Mouse (Mus musculus): ENCODE results near the gene Lrba. TPM values are rescaled to one million over a fixed set of nuclear protein-coding genes. Genes with fewer than 3 reads are reported as not detected.
A peak's percentile ranks its signal among the peaks of the same experiment; 100 is the strongest.

Lrba gene
- polyA plus RNA-seq, 1 experiment from 2014 or later: 5.9 TPM

DNA sequence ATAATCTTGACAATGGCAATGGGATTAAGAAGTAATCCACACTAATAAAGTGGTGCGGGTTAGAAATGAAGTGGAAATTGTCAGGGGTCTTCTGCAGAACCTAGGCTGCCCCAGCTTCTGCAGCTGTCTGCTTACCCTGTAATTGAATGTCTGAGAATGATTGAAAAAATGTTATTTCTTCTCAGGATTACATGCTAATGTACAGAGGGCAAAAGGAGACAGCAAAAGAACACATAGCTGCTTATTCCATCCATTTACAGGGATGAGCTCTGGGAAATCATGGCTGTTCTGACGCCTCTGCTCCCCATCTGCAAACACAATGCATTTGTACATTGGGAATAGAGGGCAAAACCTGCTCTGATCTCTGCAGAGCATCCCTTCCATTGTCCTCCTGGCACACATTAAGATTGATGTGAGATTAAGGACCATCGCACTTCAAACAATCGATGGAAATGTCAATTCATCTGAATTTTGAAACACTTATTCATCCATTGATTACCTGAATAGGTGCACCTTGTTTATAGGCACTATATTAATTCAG lies 316.7 kb downstream of the Lrba start:
- Histone ChIP-seq H3K4me1 (replicated peaks; ENCODE audit: insufficient read depth, low read length) (peaks cover 9% of the 10 kb centered on the region; the same call in 1 of the 2 replicates), H3K4me3 (replicated peaks; ENCODE audit: low read depth, low read length) (no peak overlapping the region), H3K9me3 (replicated peaks; ENCODE audit: low read length) (no peaks in the 10 kb centered on the region), H3K27me3 (ENCODE audit: insufficient read depth, low read length) (no peaks in the 10 kb centered on the region; the same call in 1 of the 2 replicates), H3K4me2 (ENCODE audit: low read length) (no peak overlapping the region), H3K9ac (ENCODE audit: low read depth, low read length) (no peak overlapping the region), H3K27ac (no peak overlapping the region), H3K36me3 (ENCODE audit: insufficient read depth, low read length) (no peaks in the 10 kb centered on the region)
- no peak for TF ChIP-seq CTCF (IDR thresholded peaks at IDR 0.05; ENCODE audit: low read depth)
- 80% methylated on average over 4 of the region's 4 CpGs for WGBS
- ATAC-seq (replicated peaks; ENCODE audit: low FRiP score, low read depth) (no peak), DNase-seq (ENCODE audit: low spot score) (no peak)

DNA sequence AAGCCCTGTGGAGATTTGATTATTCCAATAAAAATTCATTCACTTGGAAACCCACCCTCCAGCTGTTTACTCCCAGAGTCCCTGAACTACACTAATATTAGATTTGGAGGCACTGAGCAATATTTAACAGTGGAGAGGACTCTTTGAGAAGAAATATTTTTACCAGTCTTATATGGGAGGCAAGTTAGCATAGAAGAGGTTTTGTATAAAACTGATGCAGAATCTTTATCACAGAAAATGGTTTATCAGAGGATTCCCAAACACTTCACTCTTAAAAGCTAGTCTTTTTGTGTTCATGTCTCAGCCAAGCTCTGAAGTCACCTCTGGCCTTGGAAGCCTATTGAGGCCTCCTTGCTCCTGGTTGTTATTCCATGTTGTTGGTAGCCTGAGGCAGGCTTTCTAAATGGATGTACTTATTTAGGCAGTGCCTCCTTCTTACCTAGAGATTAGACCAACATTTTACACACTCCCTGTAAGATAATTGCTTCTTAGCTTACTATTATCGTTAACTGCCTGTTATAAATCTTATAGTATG lies 317.4 kb downstream of the Lrba start:
- 78% methylated on average over 1 of the region's 1 CpGs for WGBS
- ATAC-seq (replicated peaks; ENCODE audit: low FRiP score, low read depth): no peak
- no peak overlapping the region for H3K4me3 ChIP-seq (replicated peaks; ENCODE audit: low read depth, low read length)

DNA sequence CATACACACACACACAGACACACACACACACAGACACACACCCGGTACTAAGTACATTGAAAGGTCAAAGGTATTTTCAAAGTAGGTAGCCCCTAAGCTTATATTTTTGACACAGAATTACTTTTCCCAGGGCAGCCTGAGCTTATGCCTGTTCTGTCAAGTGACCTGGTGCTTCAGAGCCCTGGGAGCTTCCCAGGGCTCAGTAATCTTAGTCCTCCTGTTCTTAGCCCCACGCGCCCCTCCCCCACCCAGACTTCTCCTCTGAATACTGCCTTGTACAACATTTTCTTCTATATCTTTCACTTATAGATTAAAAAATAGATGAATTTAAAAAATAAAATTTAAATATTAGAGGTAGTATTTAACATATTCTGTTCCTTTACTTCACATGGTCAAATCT lies 320.3 kb downstream of the Lrba start:
- Histone ChIP-seq H3K4me2 (ENCODE audit: low read length) (no peak overlapping the region), H3K4me1 (replicated peaks; ENCODE audit: insufficient read depth, low read length) (peaks cover 7% of the 10 kb centered on the region; the same call in 1 of the 2 replicates), H3K36me3 (ENCODE audit: insufficient read depth, low read length) (no peaks in the 10 kb centered on the region), H3K9me3 (replicated peaks; ENCODE audit: low read length) (no peaks in the 10 kb centered on the region), H3K9ac (ENCODE audit: low read depth, low read length) (no peak overlapping the region), H3K4me3 (replicated peaks; ENCODE audit: low read depth, low read length) (no peak overlapping the region), H3K27me3 (ENCODE audit: insufficient read depth, low read length) (peaks cover 28% of the 10 kb centered on the region), H3K27ac (no peak overlapping the region)
- ATAC-seq (replicated peaks; ENCODE audit: low FRiP score, low read depth): no peak
- WGBS: 55% methylated on average over 3 of the region's 3 CpGs
- TF ChIP-seq CTCF (IDR thresholded peaks at IDR 0.05; ENCODE audit: low read depth): no peak
- DNase-seq (ENCODE audit: low spot score): peak; percentile 9

More for the DNA sequence above, 317.4 kb downstream of the Lrba start:
- H3K27ac ChIP-seq: no peak overlapping the region
- no peaks in the 10 kb centered on the region for H3K9me3 ChIP-seq (replicated peaks; ENCODE audit: low read length)
- peaks cover 4% of the 10 kb centered on the region for H3K27me3 ChIP-seq (ENCODE audit: insufficient read depth, low read length)
- no peak for DNase-seq (ENCODE audit: low spot score)
- no peaks in the 10 kb centered on the region for H3K36me3 ChIP-seq (ENCODE audit: insufficient read depth, low read length)
- H3K4me1 ChIP-seq (replicated peaks; ENCODE audit: insufficient read depth, low read length): peaks cover 12% of the 10 kb centered on the region; the same call in 1 of the 2 replicates
- no peak overlapping the region for H3K4me2 ChIP-seq (ENCODE audit: low read length)
- H3K9ac ChIP-seq (ENCODE audit: low read depth, low read length): no peak overlapping the region
- no peak for TF ChIP-seq CTCF (IDR thresholded peaks at IDR 0.05; ENCODE audit: low read depth)

DNA sequence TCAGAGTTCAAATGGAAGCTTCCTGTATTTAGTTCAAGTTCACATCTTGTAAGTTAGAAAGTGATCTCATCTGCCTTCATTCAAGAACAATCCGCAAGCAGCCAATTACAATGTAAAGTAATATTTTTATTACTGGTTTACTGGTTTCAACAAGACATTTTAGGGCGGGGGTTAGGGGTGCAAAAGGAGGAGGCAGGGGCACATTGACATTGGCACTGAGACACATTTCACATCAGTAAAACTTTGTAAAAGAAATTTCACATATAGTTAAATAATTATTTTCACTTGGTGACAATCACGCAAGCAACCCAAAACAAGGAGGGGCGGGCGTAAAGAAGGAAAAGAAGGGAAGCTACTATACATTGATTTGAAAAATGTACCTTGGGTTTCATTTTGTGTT lies 321.5 kb downstream of the Lrba start:
- no peaks in the 10 kb centered on the region for H3K36me3 ChIP-seq (ENCODE audit: insufficient read depth, low read length)
- no peak overlapping the region for H3K4me3 ChIP-seq (replicated peaks; ENCODE audit: low read depth, low read length)
- no peak for ATAC-seq (replicated peaks; ENCODE audit: low FRiP score, low read depth)
- no peak for TF ChIP-seq CTCF (IDR thresholded peaks at IDR 0.05; ENCODE audit: low read depth)
- H3K27me3 ChIP-seq (ENCODE audit: insufficient read depth, low read length): peaks cover 39% of the 10 kb centered on the region
- peak; percentile 34 for DNase-seq (ENCODE audit: low spot score)
- WGBS: 35% methylated on average over 5 of the region's 5 CpGs
- no peak overlapping the region for H3K27ac ChIP-seq
- peak overlapping the region; percentile 53 for H3K4me2 ChIP-seq (ENCODE audit: low read length)
- no peak overlapping the region for H3K9ac ChIP-seq (ENCODE audit: low read depth, low read length)
- H3K9me3 ChIP-seq (replicated peaks; ENCODE audit: low read length): no peaks in the 10 kb centered on the region
- peaks cover 7% of the 10 kb centered on the region; the same call in 1 of the 2 replicates for H3K4me1 ChIP-seq (replicated peaks; ENCODE audit: insufficient read depth, low read length)

DNA sequence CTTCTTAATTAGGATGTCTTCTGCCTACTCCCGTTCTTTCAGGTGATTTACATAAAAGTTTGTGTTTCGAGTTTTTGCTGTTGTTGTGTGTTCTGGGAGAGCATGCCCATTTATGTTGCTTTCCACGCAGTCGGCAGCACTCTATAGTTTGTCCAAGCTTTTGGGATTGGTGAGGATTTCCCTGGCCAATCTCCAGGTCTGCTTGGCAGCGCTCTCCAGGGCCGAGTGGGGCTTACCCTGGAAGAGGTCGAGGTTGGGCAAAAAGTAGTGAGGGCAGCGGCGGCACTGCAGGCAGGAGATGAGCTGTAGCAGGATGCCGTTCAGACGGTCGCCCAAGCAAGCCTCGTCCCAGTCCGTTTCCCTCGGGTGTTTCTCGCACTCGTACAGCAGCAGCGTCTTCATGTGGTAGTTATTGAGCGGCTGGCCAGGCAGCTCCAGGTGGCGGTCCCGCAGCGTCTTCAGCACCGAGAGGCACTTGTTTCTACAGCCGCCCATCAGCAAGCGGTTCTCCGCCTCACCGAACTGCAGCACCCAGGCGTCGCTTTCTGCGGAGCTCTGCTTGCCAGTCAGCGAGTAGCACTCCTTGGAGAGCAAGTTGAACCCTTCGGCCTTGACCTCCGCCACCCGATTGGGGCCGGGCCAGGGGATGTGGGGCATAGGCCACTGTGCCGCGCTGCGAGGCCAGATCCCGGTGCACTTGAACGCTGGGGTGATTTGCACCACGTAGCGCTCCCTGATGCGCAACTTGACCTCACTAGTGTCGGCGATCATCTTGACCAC lies 322.2 kb downstream of the Lrba start:
- peak; percentile 53 for DNase-seq (ENCODE audit: low spot score)
- Histone ChIP-seq H3K36me3 (ENCODE audit: insufficient read depth, low read length) (no peaks in the 10 kb centered on the region), H3K27ac (no peak overlapping the region), H3K4me1 (replicated peaks; ENCODE audit: insufficient read depth, low read length) (peaks cover 7% of the 10 kb centered on the region; the same call in 1 of the 2 replicates), H3K4me2 (ENCODE audit: low read length) (peak overlapping the region; percentile 53), H3K9me3 (replicated peaks; ENCODE audit: low read length) (no peaks in the 10 kb centered on the region), H3K9ac (ENCODE audit: low read depth, low read length) (no peak overlapping the region), H3K27me3 (ENCODE audit: insufficient read depth, low read length) (peaks cover 44% of the 10 kb centered on the region), H3K4me3 (replicated peaks; ENCODE audit: low read depth, low read length) (peak overlapping the region; percentile 25)
- 0 out of 2 replicates have a peak, but pooled peaks have one; percentile 52 for ATAC-seq (replicated peaks; ENCODE audit: low FRiP score, low read depth)
- no peak for TF ChIP-seq CTCF (IDR thresholded peaks at IDR 0.05; ENCODE audit: low read depth)
- WGBS: 7% methylated on average over 45 of the region's 45 CpGs

DNA sequence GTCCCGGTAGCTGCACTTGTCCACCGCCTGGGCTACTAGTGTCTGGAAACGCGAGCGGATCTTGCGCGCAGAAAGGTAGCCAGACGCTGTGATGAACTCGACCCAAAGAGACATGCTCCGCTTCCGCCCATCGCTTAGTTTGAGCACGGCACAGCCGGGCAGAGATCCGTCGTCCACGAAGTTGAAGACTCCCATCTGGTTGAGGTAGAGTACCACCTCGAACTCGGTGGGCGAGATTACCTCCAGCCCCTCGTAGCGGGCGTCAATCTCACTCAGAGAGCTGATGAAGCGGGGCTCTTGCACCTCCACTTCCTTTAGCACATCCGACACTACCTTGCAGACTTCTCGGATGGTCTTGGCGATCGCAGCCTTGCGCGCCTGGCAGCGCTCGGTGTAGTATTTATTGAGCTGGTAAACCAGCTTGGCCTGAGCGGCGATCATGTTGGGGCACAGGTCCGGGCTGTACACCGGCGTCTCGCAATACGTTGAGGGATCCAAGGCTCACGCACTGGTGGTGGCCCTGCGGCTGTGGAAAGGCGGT lies 322.8 kb downstream of the Lrba start:
- peak overlapping the region; percentile 53 for H3K4me2 ChIP-seq (ENCODE audit: low read length)
- H3K27me3 ChIP-seq (ENCODE audit: insufficient read depth, low read length): peaks cover 50% of the 10 kb centered on the region
- DNase-seq (ENCODE audit: low spot score): peak; percentile 26
- H3K27ac ChIP-seq: no peak overlapping the region
- H3K36me3 ChIP-seq (ENCODE audit: insufficient read depth, low read length): no peaks in the 10 kb centered on the region
- peaks cover 7% of the 10 kb centered on the region; the same call in 1 of the 2 replicates for H3K4me1 ChIP-seq (replicated peaks; ENCODE audit: insufficient read depth, low read length)
- H3K9me3 ChIP-seq (replicated peaks; ENCODE audit: low read length): no peaks in the 10 kb centered on the region
- no peak for TF ChIP-seq CTCF (IDR thresholded peaks at IDR 0.05; ENCODE audit: low read depth)
- peak overlapping the region; percentile 25 for H3K4me3 ChIP-seq (replicated peaks; ENCODE audit: low read depth, low read length)
- H3K9ac ChIP-seq (ENCODE audit: low read depth, low read length): no peak overlapping the region
- WGBS: 11% methylated on average over 42 of the region's 42 CpGs
- ATAC-seq (replicated peaks; ENCODE audit: low FRiP score, low read depth): peak; percentile 33; the same call in 1 of the 2 replicates

Measured in kidney, postnatal 0 days (tissue).